Mouse (Mus musculus): ENCODE measurements around the gene Glra4. TPM values are rescaled to one million over a fixed set of nuclear protein-coding genes. Genes with fewer than 3 reads are reported as not detected.

The Glra4 gene
- 0.10 and 0.15 TPM in 2 replicates for polyA plus RNA-seq (2015; fragmentation: Nextera tagmentation; extraction: Ambion mirVana)

GRCm38 (mm10) chrX:136780041-136780440, at the start of gene Glra4:
Glra4 (minus strand) TSS chrX:136780141.
- H3K36me3 ChIP-seq (ENCODE audit: control insufficient read depth, insufficient read depth, low read length): no peaks in the 10 kb centered on the region
- H3K4me2 ChIP-seq (ENCODE audit: low read depth, low read length): no peak within 1 kb of the TSS
- H3K27me3 ChIP-seq (ENCODE audit: control insufficient read depth, insufficient read depth, low read depth, low read length): no peaks in the 10 kb centered on the region
- no peak for ATAC-seq (ENCODE audit: low read depth)
- H3K27ac ChIP-seq (ENCODE audit: low read length): no peak within 1 kb of the TSS
- no peaks in the 10 kb centered on the region for H3K4me1 ChIP-seq (replicated peaks; ENCODE audit: control insufficient read depth, insufficient read depth, low read length)
- no peaks in the 10 kb centered on the region for H3K9me3 ChIP-seq (ENCODE audit: control insufficient read depth, low read length)
- H3K4me3 ChIP-seq (ENCODE audit: low read length): no peak within 1 kb of the TSS
- no peak within 1 kb of the TSS for H3K9ac ChIP-seq (ENCODE audit: low read length)
- WGBS: 77% methylated on average over 3 of the region's 3 CpGs

- H3K9ac ChIP-seq (ENCODE audit: low read length): no peak overlapping the region
- H3K4me2 ChIP-seq (ENCODE audit: low read depth, low read length): no peak overlapping the region
- H3K27me3 ChIP-seq (ENCODE audit: control insufficient read depth, insufficient read depth, low read depth, low read length): no peaks in the 10 kb centered on the region; the same call in 1 of the 2 replicates
- no peaks in the 10 kb centered on the region for H3K4me1 ChIP-seq (replicated peaks; ENCODE audit: control insufficient read depth, insufficient read depth, low read length)
- H3K4me3 ChIP-seq (ENCODE audit: low read length): no peak overlapping the region
- H3K9me3 ChIP-seq (ENCODE audit: control insufficient read depth, low read length): no peaks in the 10 kb centered on the region
- no peak for ATAC-seq (ENCODE audit: low read depth)
- no peaks in the 10 kb centered on the region for H3K36me3 ChIP-seq (ENCODE audit: control insufficient read depth, insufficient read depth, low read length)
- H3K27ac ChIP-seq (ENCODE audit: low read length): no peak overlapping the region
Measured at GRCm38 (mm10) chrX:136828610-136829009, 48.7 kb upstream of the Glra4 start.

- WGBS: 69% methylated on average over 4 of the region's 4 CpGs
- ATAC-seq (ENCODE audit: low read depth): no peak
- H3K9me3 ChIP-seq (ENCODE audit: control insufficient read depth, low read length): no peaks in the 10 kb centered on the region
- no peak overlapping the region for H3K4me3 ChIP-seq (ENCODE audit: low read length)
- H3K27me3 ChIP-seq (ENCODE audit: control insufficient read depth, insufficient read depth, low read depth, low read length): no peaks in the 10 kb centered on the region; the same call in 1 of the 2 replicates
- H3K27ac ChIP-seq (ENCODE audit: low read length): no peak overlapping the region
- no peak overlapping the region for H3K4me2 ChIP-seq (ENCODE audit: low read depth, low read length)
- H3K36me3 ChIP-seq (ENCODE audit: control insufficient read depth, insufficient read depth, low read length): no peaks in the 10 kb centered on the region
- H3K4me1 ChIP-seq (replicated peaks; ENCODE audit: control insufficient read depth, insufficient read depth, low read length): no peaks in the 10 kb centered on the region
- no peak overlapping the region for H3K9ac ChIP-seq (ENCODE audit: low read length)
Measured at GRCm38 (mm10) chrX:136825016-136825415, 45.1 kb upstream of the Glra4 start.

DNA sequence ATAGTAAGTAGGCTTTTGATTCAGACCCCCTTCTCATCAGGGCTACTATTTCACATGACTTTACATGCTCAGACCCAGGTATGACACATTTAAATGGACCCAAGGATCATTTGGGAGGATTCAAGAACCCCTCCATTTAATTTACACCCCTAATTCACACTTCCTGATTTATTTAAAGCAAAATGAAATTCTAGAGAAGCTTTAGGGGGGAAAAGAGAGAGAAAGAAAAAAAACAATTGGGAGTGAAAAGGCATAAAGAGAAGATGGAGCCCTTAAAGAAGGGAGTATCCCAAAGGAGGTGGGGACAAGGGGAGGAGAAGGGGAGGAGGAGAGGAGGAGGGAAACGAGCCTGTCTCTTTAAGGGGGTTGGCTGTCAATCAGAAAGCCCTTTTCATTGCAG, 42.4 kb upstream of the Glra4 start, which contains the start of gene Plp1:
Gene Plp1, plus strand, starts transcription at position 301 of the 400 bp plus-strand sequence.
- Histone ChIP-seq H3K27me3 (ENCODE audit: control insufficient read depth, insufficient read depth, low read depth, low read length) (no peaks in the 10 kb centered on the region; the same call in 1 of the 2 replicates), H3K4me1 (replicated peaks; ENCODE audit: control insufficient read depth, insufficient read depth, low read length) (no peaks in the 10 kb centered on the region), H3K4me3 (ENCODE audit: low read length) (no peak within 1 kb of the TSS), H3K4me2 (ENCODE audit: low read depth, low read length) (no peak within 1 kb of the TSS), H3K9ac (ENCODE audit: low read length) (no peak within 1 kb of the TSS), H3K36me3 (ENCODE audit: control insufficient read depth, insufficient read depth, low read length) (no peaks in the 10 kb centered on the region), H3K9me3 (ENCODE audit: control insufficient read depth, low read length) (no peaks in the 10 kb centered on the region), H3K27ac (ENCODE audit: low read length) (no peak within 1 kb of the TSS)
- 36% methylated on average over 1 of the region's 1 CpGs for WGBS
- no peak for ATAC-seq (ENCODE audit: low read depth)

- 14% methylated on average over 1 of the region's 1 CpGs for WGBS
- Histone ChIP-seq H3K27ac (ENCODE audit: low read length) (no peak overlapping the region), H3K4me3 (ENCODE audit: low read length) (no peak overlapping the region), H3K4me1 (replicated peaks; ENCODE audit: control insufficient read depth, insufficient read depth, low read length) (no peaks in the 10 kb centered on the region), H3K9ac (ENCODE audit: low read length) (no peak overlapping the region), H3K27me3 (ENCODE audit: control insufficient read depth, insufficient read depth, low read depth, low read length) (no peaks in the 10 kb centered on the region; the same call in 1 of the 2 replicates), H3K4me2 (ENCODE audit: low read depth, low read length) (no peak overlapping the region), H3K9me3 (ENCODE audit: control insufficient read depth, low read length) (no peaks in the 10 kb centered on the region), H3K36me3 (ENCODE audit: control insufficient read depth, insufficient read depth, low read length) (no peaks in the 10 kb centered on the region)
- ATAC-seq (ENCODE audit: low read depth): peak; percentile 59; the same call in 1 of the 2 replicates
Measured at GRCm38 (mm10) chrX:136820250-136820649, 40.3 kb upstream of the Glra4 start.

DNA sequence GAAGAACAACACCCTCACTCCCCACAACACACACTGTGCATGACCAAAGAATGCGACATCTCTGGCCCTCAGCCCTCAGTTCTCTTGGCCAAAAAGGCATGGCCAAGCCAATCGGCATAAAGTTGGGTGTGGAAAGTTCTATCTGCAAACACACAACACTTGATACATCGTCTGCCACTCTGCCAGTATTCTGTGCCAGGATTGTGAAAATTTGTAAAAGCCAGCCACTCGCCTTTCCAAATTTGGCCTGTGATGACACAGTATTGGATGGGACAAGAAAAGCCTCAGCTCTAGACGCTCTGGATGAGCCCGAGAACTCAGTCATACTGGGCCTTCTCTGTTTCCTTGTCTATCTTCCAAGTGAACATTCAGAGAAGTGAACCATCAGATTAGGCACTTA, 39.8 kb upstream of the Glra4 start:
- WGBS: 79% methylated on average over 6 of the region's 6 CpGs
- Histone ChIP-seq H3K4me2 (ENCODE audit: low read depth, low read length) (no peak overlapping the region), H3K4me3 (ENCODE audit: low read length) (no peak overlapping the region), H3K27me3 (ENCODE audit: control insufficient read depth, insufficient read depth, low read depth, low read length) (no peaks in the 10 kb centered on the region; the same call in 1 of the 2 replicates), H3K4me1 (replicated peaks; ENCODE audit: control insufficient read depth, insufficient read depth, low read length) (no peaks in the 10 kb centered on the region), H3K36me3 (ENCODE audit: control insufficient read depth, insufficient read depth, low read length) (no peaks in the 10 kb centered on the region), H3K9ac (ENCODE audit: low read length) (no peak overlapping the region), H3K9me3 (ENCODE audit: control insufficient read depth, low read length) (no peaks in the 10 kb centered on the region), H3K27ac (ENCODE audit: low read length) (no peak overlapping the region)
- ATAC-seq (ENCODE audit: low read depth): no peak

GRCm38 (mm10) chrX:136797223-136797622, 17.3 kb upstream of the Glra4 start:
- Histone ChIP-seq H3K9ac (ENCODE audit: low read length) (no peak overlapping the region), H3K9me3 (ENCODE audit: control insufficient read depth, low read length) (no peaks in the 10 kb centered on the region), H3K36me3 (ENCODE audit: control insufficient read depth, insufficient read depth, low read length) (no peaks in the 10 kb centered on the region), H3K4me2 (ENCODE audit: low read depth, low read length) (no peak overlapping the region), H3K4me3 (ENCODE audit: low read length) (no peak overlapping the region), H3K27ac (ENCODE audit: low read length) (no peak overlapping the region), H3K4me1 (replicated peaks; ENCODE audit: control insufficient read depth, insufficient read depth, low read length) (no peaks in the 10 kb centered on the region), H3K27me3 (ENCODE audit: control insufficient read depth, insufficient read depth, low read depth, low read length) (no peaks in the 10 kb centered on the region)
- 21% methylated on average over 2 of the region's 2 CpGs for WGBS
- ATAC-seq (ENCODE audit: low read depth): no peak

- ATAC-seq (ENCODE audit: low read depth): peak; percentile 68; the same call in 1 of the 2 replicates
- Histone ChIP-seq H3K36me3 (ENCODE audit: control insufficient read depth, insufficient read depth, low read length) (no peaks in the 10 kb centered on the region), H3K27ac (ENCODE audit: low read length) (0 out of 2 replicates have a peak overlapping the region, but pooled peaks have one; percentile 13), H3K9ac (ENCODE audit: low read length) (no peak overlapping the region), H3K4me3 (ENCODE audit: low read length) (no peak overlapping the region), H3K9me3 (ENCODE audit: control insufficient read depth, low read length) (no peaks in the 10 kb centered on the region), H3K4me1 (replicated peaks; ENCODE audit: control insufficient read depth, insufficient read depth, low read length) (no peaks in the 10 kb centered on the region), H3K27me3 (ENCODE audit: control insufficient read depth, insufficient read depth, low read depth, low read length) (no peaks in the 10 kb centered on the region; the same call in 1 of the 2 replicates), H3K4me2 (ENCODE audit: low read depth, low read length) (no peak overlapping the region)
- WGBS: 76% methylated on average over 4 of the region's 4 CpGs
Measured at GRCm38 (mm10) chrX:136789446-136789845, 9.5 kb upstream of the Glra4 start.

- Histone ChIP-seq H3K4me2 (ENCODE audit: low read depth, low read length) (no peak overlapping the region), H3K4me3 (ENCODE audit: low read length) (no peak overlapping the region), H3K9me3 (ENCODE audit: control insufficient read depth, low read length) (no peaks in the 10 kb centered on the region), H3K27me3 (ENCODE audit: control insufficient read depth, insufficient read depth, low read depth, low read length) (no peaks in the 10 kb centered on the region), H3K9ac (ENCODE audit: low read length) (no peak overlapping the region), H3K4me1 (replicated peaks; ENCODE audit: control insufficient read depth, insufficient read depth, low read length) (no peaks in the 10 kb centered on the region), H3K27ac (ENCODE audit: low read length) (no peak overlapping the region), H3K36me3 (ENCODE audit: control insufficient read depth, insufficient read depth, low read length) (no peaks in the 10 kb centered on the region)
- no peak for ATAC-seq (ENCODE audit: low read depth)
- 60% methylated on average over 2 of the region's 2 CpGs for WGBS
Measured at GRCm38 (mm10) chrX:136779262-136779661, 679 bp downstream of the Glra4 start.

GRCm38 (mm10) chrX:136778046-136778445, 1.9 kb downstream of the Glra4 start:
- Histone ChIP-seq H3K36me3 (ENCODE audit: control insufficient read depth, insufficient read depth, low read length) (no peaks in the 10 kb centered on the region), H3K4me3 (ENCODE audit: low read length) (no peak overlapping the region), H3K4me1 (replicated peaks; ENCODE audit: control insufficient read depth, insufficient read depth, low read length) (no peaks in the 10 kb centered on the region), H3K27ac (ENCODE audit: low read length) (no peak overlapping the region), H3K9me3 (ENCODE audit: control insufficient read depth, low read length) (no peaks in the 10 kb centered on the region), H3K27me3 (ENCODE audit: control insufficient read depth, insufficient read depth, low read depth, low read length) (no peaks in the 10 kb centered on the region), H3K4me2 (ENCODE audit: low read depth, low read length) (no peak overlapping the region), H3K9ac (ENCODE audit: low read length) (no peak overlapping the region)
- ATAC-seq (ENCODE audit: low read depth): no peak
- 79% methylated on average over 3 of the region's 3 CpGs for WGBS
